ENCODE assay signal across 17 mouse cellular contexts in genomic region chr6:53796835-53797234, GRCm38 (mm10). TPM values are rescaled to one million over a fixed set of nuclear protein-coding genes. Genes with fewer than 3 reads are reported as not detected.
"Had no signal": no experiment of that assay in that cellular context is flagged by ENCODE, and none has a peak within 500 bp of the region (broad histone marks: within the 10 kb centered on the region; RNA-seq: fewer than 3 reads in every experiment).

No protein-coding gene starts in this region.

- H3K27ac ChIP-seq: kidney, postnatal 0 days; limb, embryonic 15.5 days; liver, embryonic 13.5 days; lung, embryonic 15.5 days; macrophage; midbrain, embryonic 13.5 days had no signal

- H3K4me2 ChIP-seq: limb, embryonic 15.5 days; liver, embryonic 13.5 days; lung, embryonic 15.5 days; midbrain, embryonic 13.5 days had no signal

- ATAC-seq: liver, postnatal 0 days; midbrain, embryonic 13.5 days had no signal

- DNase-seq: kidney, adult 9 months; kidney, postnatal 36 days; layer of hippocampus, adult 9-11 months; layer of hippocampus, postnatal 36 days; liver, embryonic 13.5 days; liver, postnatal 0 days; lung, postnatal 14 days; right cerebral cortex, postnatal 4 days; spleen, adult 18-20 months; thymus, adult 18-20 months; thymus, postnatal 14 days had no signal

- H3K36me3 ChIP-seq: limb, embryonic 15.5 days; liver, embryonic 13.5 days; lung, embryonic 15.5 days; midbrain, embryonic 13.5 days had no signal

- H3K9me3 ChIP-seq: limb, embryonic 15.5 days; liver, embryonic 13.5 days; lung, embryonic 15.5 days; megakaryocyte, embryonic 14.5 days; midbrain, embryonic 13.5 days had no signal

- H3K4me1 ChIP-seq: liver, embryonic 13.5 days had no signal

- H3K9ac ChIP-seq: limb, embryonic 15.5 days; liver, embryonic 13.5 days; liver, postnatal 0 days; lung, embryonic 15.5 days; midbrain, embryonic 13.5 days had no signal

- H3K4me3 ChIP-seq: limb, embryonic 15.5 days; liver, embryonic 13.5 days; lung, embryonic 15.5 days; megakaryocyte, embryonic 14.5 days; midbrain, embryonic 13.5 days had no signal

RNA-seq across cellular contexts. Expression of gene Tril, which starts 23.8 kb away (rescaled TPM):
- polyA plus RNA-seq: macrophage had no signal
